Mouse (Mus musculus) thymus, adult 2 months (tissue): ENCODE measurements around the gene B230219D22Rik.

Source experiments
- CTCF ChIP-seq: fragments of 200-500 bp; IDR thresholded peaks from 2 replicates; pipeline ENCODE4 v1.5.1; 2012; ENCODE audit warnings: mild to moderate bottlenecking, control low read depth, low read length, moderate library complexity, borderline replicate concordance; ENCODE audit not compliant: control insufficient read depth, poor library complexity, insufficient read depth; ENCODE audit errors: extremely low read depth
- POLR2A ChIP-seq: fragments of 200-500 bp; IDR thresholded peaks from 2 replicates; pipeline ENCODE4 v1.6.1; 2012; ENCODE audit warnings: mild to moderate bottlenecking, low read length, control low read depth, moderate library complexity; ENCODE audit not compliant: control insufficient read depth, poor library complexity, insufficient read depth; ENCODE audit errors: extremely low read depth

DNA sequence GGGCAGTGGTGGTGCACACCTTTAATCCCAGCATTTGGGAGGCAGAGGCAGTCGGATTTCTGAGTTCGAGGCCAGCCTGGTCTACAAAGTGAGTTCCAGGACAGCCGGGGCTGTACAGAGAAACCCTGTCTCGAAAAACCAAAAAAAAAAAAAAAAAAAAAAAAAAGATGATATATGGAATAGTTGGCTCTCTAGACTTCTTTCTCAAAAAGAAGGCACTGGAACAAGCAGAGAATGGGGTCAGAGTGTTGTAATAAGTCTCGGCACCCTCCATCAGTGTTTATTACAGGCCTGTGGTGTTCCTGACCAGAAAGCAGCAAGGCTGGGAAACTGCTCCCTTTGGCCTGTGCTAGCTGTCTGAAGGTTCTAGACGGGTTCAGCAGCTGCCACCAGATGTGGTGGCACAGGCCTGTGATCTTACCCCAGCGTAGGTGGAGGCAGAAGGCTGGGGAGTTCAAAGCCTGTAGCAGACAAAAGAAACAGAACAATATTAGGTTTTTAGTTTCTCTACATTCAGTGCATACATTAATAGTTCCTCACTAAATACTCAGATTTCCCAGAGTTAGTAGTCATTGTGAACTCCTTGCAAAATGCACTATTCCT, 23.1 kb downstream of the B230219D22Rik start:
- TF ChIP-seq POLR2A (no peak), CTCF (no peak)
